Mouse (Mus musculus) ES-Bruce4 (cell line): ENCODE measurements around the gene Snx10. TPM values are rescaled to one million over a fixed set of nuclear protein-coding genes. Genes with fewer than 3 reads are reported as not detected.

Source experiments
- H3K27ac ChIP-seq: 2 replicates; pipeline ENCODE4 v1.5.1; 2012; ENCODE audit warnings: low read length, inconsistent platforms; ENCODE audit not compliant: insufficient read depth
- H3K27me3 ChIP-seq: 2 replicates; pipeline ENCODE4 v1.6.1; 2012; ENCODE audit warnings: mild to moderate bottlenecking, low read length, inconsistent platforms; ENCODE audit not compliant: control insufficient read depth, poor library complexity, insufficient read depth, severe bottlenecking
- H3K36me3 ChIP-seq: 2 replicates; pipeline ENCODE4 v1.6.1; 2012; ENCODE audit warnings: inconsistent platforms, mild to moderate bottlenecking, low read length, moderate library complexity; ENCODE audit not compliant: control insufficient read depth, poor library complexity, insufficient read depth, severe bottlenecking
- H3K4me1 ChIP-seq: one replicate; pipeline ENCODE4 v1.8.1; 2011; ENCODE audit warnings: low read length; ENCODE audit not compliant: control insufficient read depth, insufficient read depth
- H3K4me3 ChIP-seq: 2 replicates; pipeline ENCODE4 v1.5.1; 2011; ENCODE audit warnings: low read depth, mild to moderate bottlenecking, low read length
- H3K9ac ChIP-seq: 2 replicates; pipeline ENCODE4 v1.6.1; 2012; ENCODE audit warnings: low read depth, mild to moderate bottlenecking, inconsistent platforms; ENCODE audit not compliant: poor library complexity, severe bottlenecking
- H3K9me3 ChIP-seq: replicated peaks from 2 replicates; pipeline ENCODE4 v1.6.1; 2012; ENCODE audit warnings: mild to moderate bottlenecking, low read length, inconsistent platforms; ENCODE audit not compliant: control insufficient read depth, poor library complexity, insufficient read depth, severe bottlenecking
- CTCF ChIP-seq: IDR thresholded peaks from one replicate; pipeline ENCODE4 v1.8.1; 2011; ENCODE audit warnings: low read depth, low read length
- EP300 ChIP-seq: IDR thresholded peaks from 2 replicates; pipeline ENCODE4 v1.6.1; 2011; ENCODE audit warnings: low read depth, low read length; ENCODE audit not compliant: insufficient read depth
- POLR2A ChIP-seq: IDR thresholded peaks from one replicate; pipeline ENCODE4 v1.8.1; 2011; ENCODE audit warnings: low read length; ENCODE audit not compliant: insufficient read depth
- polyA plus RNA-seq: library from polyadenylated mRNA; stranded (reverse); fragments of >200 nt; gene quantifications from 2 replicates; pipeline ENCODE4 v1.2.4, GENCODE M21; 2011; ENCODE audit warnings: low read depth; ENCODE audit not compliant: missing spikeins, insufficient read depth, insufficient read length

The Snx10 gene
- polyA plus RNA-seq, 1 experiment = 87.2 TPM

GRCm38 (mm10) chr6:51632928-51633662 lies 109.4 kb downstream of the Snx10 start:
- H3K27me3 ChIP-seq = no peaks in the 10 kb centered on the region
- H3K4me1 ChIP-seq = no peaks in the 10 kb centered on the region
- no peak for TF ChIP-seq CTCF
- no peak overlapping the region for H3K27ac ChIP-seq
- H3K9me3 ChIP-seq = no peaks in the 10 kb centered on the region
- no peak overlapping the region for H3K9ac ChIP-seq
- no peak overlapping the region for H3K4me3 ChIP-seq
- H3K36me3 ChIP-seq = no peaks in the 10 kb centered on the region

- H3K4me1 ChIP-seq = no peaks in the 10 kb centered on the region
- H3K36me3 ChIP-seq = no peaks in the 10 kb centered on the region
- H3K27me3 ChIP-seq = no peaks in the 10 kb centered on the region
- no peaks in the 10 kb centered on the region for H3K9me3 ChIP-seq
- H3K27ac ChIP-seq = no peak overlapping the region
- no peak overlapping the region for H3K4me3 ChIP-seq
- no peak overlapping the region for H3K9ac ChIP-seq
- TF ChIP-seq CTCF = no peak
- TF ChIP-seq EP300 = no peak
- TF ChIP-seq POLR2A = no peak
Observed at GRCm38 (mm10) chr6:51633663-51634362, 110.1 kb downstream of the Snx10 start.

- TF ChIP-seq EP300 = no peak
- Histone ChIP-seq H3K4me1 (no peaks in the 10 kb centered on the region), H3K27ac (no peak overlapping the region), H3K27me3 (no peaks in the 10 kb centered on the region), H3K4me3 (no peak overlapping the region), H3K9me3 (no peaks in the 10 kb centered on the region), H3K36me3 (no peaks in the 10 kb centered on the region), H3K9ac (no peak overlapping the region)
Observed at GRCm38 (mm10) chr6:51636019-51636568, 112.4 kb downstream of the Snx10 start.

Other genes with a start within 250 kb of the Snx10 start
- 5.4 and 6.0 TPM in 2 replicates for gene Nfe2l3, start 91.2 kb upstream of the Snx10 start, polyA plus RNA-seq
- gene Hnrnpa2b1, start 54.0 kb upstream of the Snx10 start, polyA plus RNA-seq = 1,450 and 1,538 TPM in 2 replicates
- gene Cbx3, start 53.5 kb upstream of the Snx10 start, polyA plus RNA-seq = 341 and 361 TPM in 2 replicates